Mouse (Mus musculus) brain, embryonic 14.5 days (tissue): ENCODE measurements around the gene Galnt11.

Source experiments
- CTCF ChIP-seq: fragments of 200-500 bp; IDR thresholded peaks from 2 replicates; pipeline ENCODE4 v1.5.1; 2012; ENCODE audit warnings: inconsistent platforms, mild to moderate bottlenecking, moderate library complexity, borderline replicate concordance; ENCODE audit not compliant: insufficient read depth, insufficient read length; ENCODE audit errors: extremely low read depth
- POLR2A ChIP-seq: fragments of 200-500 bp; IDR thresholded peaks from 2 replicates; pipeline ENCODE4 v1.6.1; 2012; ENCODE audit warnings: mild to moderate bottlenecking, inconsistent platforms, borderline replicate concordance; ENCODE audit not compliant: poor library complexity, insufficient read depth, insufficient read length, severe bottlenecking; ENCODE audit errors: extremely low read depth

DNA sequence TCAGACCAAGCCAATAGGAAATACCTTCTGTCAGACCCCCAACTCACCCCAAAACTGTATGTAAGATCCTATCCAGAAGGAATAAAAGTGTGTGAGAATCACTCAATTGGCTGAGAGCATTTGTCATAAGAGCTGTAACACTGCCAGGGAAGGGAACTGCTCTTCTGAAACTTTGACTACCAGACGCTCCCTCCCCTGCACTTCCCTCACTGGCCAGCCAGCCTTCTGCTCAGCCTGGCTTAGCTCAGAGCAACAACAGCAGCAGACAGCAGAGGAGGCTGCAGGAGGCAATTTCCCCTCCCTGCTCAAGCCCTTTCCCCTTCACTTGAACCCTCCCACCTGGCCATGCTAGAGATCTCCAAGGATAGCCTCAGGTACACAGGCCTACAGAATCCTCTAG lies 9.8 kb upstream of the Galnt11 start:
- TF ChIP-seq POLR2A (no peak), CTCF (no peak)
